Mouse (Mus musculus) liver, adult 2 months (tissue): ENCODE measurements at regions not wholly inside any gene's neighbourhood (a gene's known extent, or its start where the extent isn't known, plus 50 kb on each side); places are given as distances from the start of the nearest gene placed in this dataset.

Experiments
- CTCF ChIP-seq: fragments of 200-500 bp; IDR thresholded peaks from 2 replicates; pipeline ENCODE4 v1.5.1; 2011; ENCODE audit warnings: low read depth, low read length, control low read depth
- POLR2A ChIP-seq: fragments of 200-500 bp; IDR thresholded peaks from 2 replicates; pipeline ENCODE4 v1.6.1; 2011; ENCODE audit warnings: low read length, control low read depth; ENCODE audit not compliant: insufficient read depth; ENCODE audit errors: extremely low read depth

DNA sequence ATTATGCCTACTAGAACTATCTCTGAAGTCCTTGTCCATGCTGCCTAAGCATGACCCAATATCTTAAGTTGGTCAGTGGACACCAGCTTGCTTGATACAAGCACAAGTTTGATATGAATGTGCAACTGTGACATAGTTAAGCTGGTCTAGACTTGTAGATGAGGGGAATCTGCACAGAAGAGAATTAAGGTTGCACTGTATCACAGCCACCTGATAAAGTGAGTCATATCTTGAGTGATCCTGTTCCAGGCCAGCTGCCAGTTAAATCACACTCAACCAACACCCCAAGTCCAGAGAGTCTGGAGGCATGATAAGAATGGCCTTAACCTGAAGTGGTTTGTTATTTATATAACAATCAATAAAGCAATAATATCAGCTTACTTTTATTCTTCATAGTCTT lies 133.5 kb upstream of the Abcb5 start:
- TF ChIP-seq CTCF (no peak), POLR2A (no peak)
